Mouse (Mus musculus) liver, adult 2 months (tissue): ENCODE results near the gene Gm8113. TPM values are rescaled to one million over a fixed set of nuclear protein-coding genes. Genes with fewer than 3 reads are reported as not detected.
"Not testable (repeated sequence)": the region's sequence is repeated elsewhere in the genome, so short reads cannot be mapped to it uniquely, and the experiment has no call there.

ENCODE experiments used
- DNase-seq: peaks from one replicate; pipeline ENCODE4 v3.0.0-alpha.2; 2011; ENCODE audit warnings: low read depth, low spot score; ENCODE audit errors: extremely low read depth
- H3K27ac ChIP-seq: fragments of 200-500 bp; replicated peaks from 2 replicates; pipeline ENCODE4 v1.5.1; 2012; ENCODE audit warnings: low read depth, mild to moderate bottlenecking, control low read depth, inconsistent platforms, low read length; ENCODE audit not compliant: insufficient read depth
- H3K27me3 ChIP-seq: fragments of 200-500 bp; 2 replicates; pipeline ENCODE4 v1.6.1; 2012; ENCODE audit warnings: mild to moderate bottlenecking, moderate library complexity, low read length, inconsistent platforms; ENCODE audit not compliant: control insufficient read depth, insufficient read depth
- H3K36me3 ChIP-seq: fragments of 200-500 bp; 2 replicates; pipeline ENCODE4 v1.6.1; 2012; ENCODE audit warnings: low read length, inconsistent platforms; ENCODE audit not compliant: control insufficient read depth, insufficient read depth
- H3K4me1 ChIP-seq: fragments of 200-500 bp; 2 replicates; pipeline ENCODE4 v1.6.1; 2011; ENCODE audit warnings: low read length; ENCODE audit not compliant: control insufficient read depth, insufficient read depth
- H3K4me3 ChIP-seq: fragments of 200-500 bp; 2 replicates; pipeline ENCODE4 v1.5.1; 2011; ENCODE audit warnings: low read depth, mild to moderate bottlenecking, control low read depth, low read length, moderate library complexity; ENCODE audit not compliant: insufficient read depth
- H3K79me2 ChIP-seq: fragments of 200-500 bp; 2 replicates; pipeline ENCODE4 v1.6.1; 2012; ENCODE audit warnings: inconsistent platforms, mild to moderate bottlenecking, low read length, moderate library complexity; ENCODE audit not compliant: control insufficient read depth, insufficient read depth
- H3K9ac ChIP-seq: fragments of 200-500 bp; 2 replicates; pipeline ENCODE4 v1.6.1; 2012; ENCODE audit warnings: low read depth, mild to moderate bottlenecking, control low read depth, inconsistent platforms, low read length
- CTCF ChIP-seq: fragments of 200-500 bp; IDR thresholded peaks from 2 replicates; pipeline ENCODE4 v1.5.1; 2011; ENCODE audit warnings: low read depth, low read length, control low read depth
- WGBS: fragments of 180-500 bp; shearing (Covaris S2); methylation state at CpG from one replicate; pipeline ENCODE4 v1.1.7; 2018; 5-methylcytosine and 5-hydroxymethylcytosine counted together
- polyA plus RNA-seq: library from polyadenylated mRNA; depleted of rRNA; stranded (reverse); fragments of >200 nt; gene quantifications from 2 replicates; pipeline ENCODE4 v1.2.3, GENCODE M21; 2012; rRNA removed
- total RNA-seq: library from RNA; depleted of rRNA; stranded (reverse); fragments of >200 nt; gene quantifications from 2 replicates; pipeline ENCODE4 v1.2.3, GENCODE M21; 2014; rRNA removed

Gene Gm8113
- total and polyA plus RNA-seq, 2 experiments: 0.21 to 0.28 TPM

- H3K36me3 ChIP-seq, H3K79me2 ChIP-seq, H3K4me1 ChIP-seq, H3K27ac ChIP-seq, H3K27me3 ChIP-seq, H3K4me3 ChIP-seq, H3K9ac ChIP-seq, DNase-seq: not testable (repeated sequence)
- WGBS: 73% methylated on average over 3 of the region's 3 CpGs
Observed at GRCm38 (mm10) chr14:43923459-43923858, 1.7 kb upstream of the Gm8113 start, which contains the start of gene Ear10. Gene Ear10 (minus strand): TSS chr14:43923559.

GRCm38 (mm10) chr14:43925404-43925950 is 287 bp downstream of the Gm8113 start:
- H3K27ac ChIP-seq, H3K4me1 ChIP-seq, H3K36me3 ChIP-seq, H3K27me3 ChIP-seq, H3K79me2 ChIP-seq: not testable (repeated sequence)
- 5% methylated on average over 21 of the region's 21 CpGs for WGBS
- Histone ChIP-seq H3K9ac (peak overlapping the region; percentile 32; the same call in 1 of the 2 replicates), H3K4me3 (peak overlapping the region; percentile 49)
- peak; percentile 34 for DNase-seq

GRCm38 (mm10) chr14:43932991-43933390 is 7.8 kb downstream of the Gm8113 start:
- not testable (repeated sequence) for H3K27ac ChIP-seq, H3K4me3 ChIP-seq, H3K36me3 ChIP-seq, DNase-seq, H3K79me2 ChIP-seq, H3K4me1 ChIP-seq, H3K27me3 ChIP-seq, H3K9ac ChIP-seq
- WGBS: 16% methylated on average over 8 of the region's 8 CpGs
- TF ChIP-seq CTCF: peak; percentile 43

- H3K36me3 ChIP-seq, H3K27ac ChIP-seq, H3K4me3 ChIP-seq, H3K4me1 ChIP-seq, DNase-seq, H3K27me3 ChIP-seq, H3K9ac ChIP-seq, H3K79me2 ChIP-seq: not testable (repeated sequence)
- WGBS: 44% methylated on average over 5 of the region's 5 CpGs
Observed at GRCm38 (mm10) chr14:43933399-43933798, 8.2 kb downstream of the Gm8113 start.

GRCm38 (mm10) chr14:43953382-43953781 is 28.2 kb downstream of the Gm8113 start:
- DNase-seq, H3K9ac ChIP-seq, H3K4me1 ChIP-seq, H3K4me3 ChIP-seq, H3K27me3 ChIP-seq, H3K79me2 ChIP-seq, H3K27ac ChIP-seq, H3K36me3 ChIP-seq: not testable (repeated sequence)
- WGBS: 27% methylated on average over 2 of the region's 2 CpGs

GRCm38 (mm10) chr14:43955074-43955473 is 29.9 kb downstream of the Gm8113 start:
- H3K27me3 ChIP-seq, H3K36me3 ChIP-seq, H3K4me1 ChIP-seq, H3K27ac ChIP-seq, H3K79me2 ChIP-seq, H3K9ac ChIP-seq, H3K4me3 ChIP-seq, DNase-seq: not testable (repeated sequence)
- WGBS: no CpG with 5 or more reads among the region's 1 CpGs

- H3K4me1 ChIP-seq, H3K36me3 ChIP-seq, DNase-seq, H3K9ac ChIP-seq, H3K27me3 ChIP-seq, H3K27ac ChIP-seq, H3K4me3 ChIP-seq, H3K79me2 ChIP-seq: not testable (repeated sequence)
- WGBS: no CpG with 5 or more reads among the region's 2 CpGs
Observed at GRCm38 (mm10) chr14:43956769-43957168, 31.6 kb downstream of the Gm8113 start, which contains the start of gene Ang5. Gene Ang5 (plus strand): TSS chr14:43957069.

Other genes with a start within 250 kb of the Gm8113 start
- not detected in 2 replicates for gene Gm8165, start 248.2 kb upstream of the Gm8113 start, total RNA-seq
- not detected in 2 replicates for gene Gm8165, start 248.2 kb upstream of the Gm8113 start, polyA plus RNA-seq
- 0.09 and 0.13 TPM in 2 replicates for gene Gm7324, start 227.6 kb upstream of the Gm8113 start, total RNA-seq
- gene Gm7324, start 227.6 kb upstream of the Gm8113 start, polyA plus RNA-seq: not detected in 2 replicates
- gene Gm16506, start 197.9 kb upstream of the Gm8113 start, total RNA-seq: not detected in 2 replicates
- not detected in 2 replicates for gene Gm16506, start 197.9 kb upstream of the Gm8113 start, polyA plus RNA-seq
- gene Gm6526, start 177.5 kb upstream of the Gm8113 start, total RNA-seq: not detected in 2 replicates
- gene Gm6526, start 177.5 kb upstream of the Gm8113 start, polyA plus RNA-seq: not detected in 2 replicates
- not detected in 2 replicates for gene Gm8180, start 140.6 kb upstream of the Gm8113 start, total RNA-seq
- not detected in 2 replicates for gene Gm8180, start 140.6 kb upstream of the Gm8113 start, polyA plus RNA-seq
- gene Ear1, start 49.9 kb upstream of the Gm8113 start, total RNA-seq: not detected in 2 replicates
- gene Ear1, start 49.9 kb upstream of the Gm8113 start, polyA plus RNA-seq: 0.17 TPM in 1 of 2 replicates, not detected in the other
- gene Ear10, start 1.8 kb upstream of the Gm8113 start, total RNA-seq: not detected in 2 replicates
- not detected in 2 replicates for gene Ear10, start 1.8 kb upstream of the Gm8113 start, polyA plus RNA-seq
- not detected in 2 replicates for gene Ang5, start 31.7 kb downstream of the Gm8113 start, total RNA-seq
- not detected in 2 replicates for gene Ang5, start 31.7 kb downstream of the Gm8113 start, polyA plus RNA-seq
- not detected in 2 replicates for gene Ang6, start 76.9 kb downstream of the Gm8113 start, total RNA-seq
- gene Ang6, start 76.9 kb downstream of the Gm8113 start, polyA plus RNA-seq: not detected in 2 replicates
- 7.0 and 9.2 TPM in 2 replicates for gene Ear2, start 177.3 kb downstream of the Gm8113 start, total RNA-seq
- gene Ear2, start 177.3 kb downstream of the Gm8113 start, polyA plus RNA-seq: 4.1 and 11.5 TPM in 2 replicates
- not detected in 2 replicates for gene Gm3327, start 198.5 kb downstream of the Gm8113 start, total RNA-seq
- gene Gm3327, start 198.5 kb downstream of the Gm8113 start, polyA plus RNA-seq: not detected in 2 replicates